Mouse (Mus musculus) lung, embryonic 16.5 days (tissue): ENCODE results near the gene Nfib. TPM values are rescaled to one million over a fixed set of nuclear protein-coding genes. Genes with fewer than 3 reads are reported as not detected.

Experiments
- ATAC-seq: fragments of 200-750 bp; cut with Nextera tagmentation; 2 replicates; pipeline ENCODE4 v1.8.0; 2017; ENCODE audit warnings: low read depth, mild to moderate bottlenecking, moderate library complexity
- H3K27ac ChIP-seq: fragments of 300-500 bp; sonication (generic); 2 replicates; pipeline ENCODE4 v1.5.1; 2014; ENCODE audit warnings: mild to moderate bottlenecking, control low read depth, low read length
- H3K27me3 ChIP-seq: fragments of 300-500 bp; sonication (generic); 2 replicates; pipeline ENCODE4 v1.6.1; 2014; ENCODE audit warnings: low read depth, low read length, mixed read lengths; ENCODE audit not compliant: control insufficient read depth, insufficient read depth
- H3K36me3 ChIP-seq: fragments of 300-500 bp; sonication (generic); 2 replicates; pipeline ENCODE4 v1.6.1; 2014; ENCODE audit warnings: low read length; ENCODE audit not compliant: control insufficient read depth, insufficient read depth
- H3K4me1 ChIP-seq: fragments of 300-500 bp; sonication (generic); replicated peaks from 2 replicates; pipeline ENCODE4 v1.6.1; 2014; ENCODE audit warnings: low read length, mixed read lengths; ENCODE audit not compliant: control insufficient read depth, insufficient read depth
- H3K4me2 ChIP-seq: fragments of 300-500 bp; sonication (generic); 2 replicates; pipeline ENCODE4 v1.6.1; 2014; ENCODE audit warnings: low read depth, low read length, control low read depth
- H3K4me3 ChIP-seq: fragments of 300-500 bp; sonication (generic); 2 replicates; pipeline ENCODE4 v1.5.1; 2014; ENCODE audit warnings: mild to moderate bottlenecking, low read length, control low read depth
- H3K9ac ChIP-seq: fragments of 300-500 bp; sonication (generic); 2 replicates; pipeline ENCODE4 v1.6.1; 2014; ENCODE audit warnings: low read length, control low read depth
- H3K9me3 ChIP-seq: fragments of 300-500 bp; sonication (generic); 2 replicates; pipeline ENCODE4 v1.6.1; 2016; ENCODE audit warnings: low read length; ENCODE audit not compliant: control insufficient read depth
- WGBS: fragments of 180-500 bp; shearing (Covaris S2); extraction: QIAGEN DNeasy Blood & Tissue Kit; methylation state at CpG from one replicate; pipeline ENCODE4 v1.1.7; 2014; 5-methylcytosine and 5-hydroxymethylcytosine counted together
- polyA plus RNA-seq: library from polyadenylated mRNA; unstranded; fragments of >200 nt; fragmentation: Nextera tagmentation; extraction: Ambion mirVana; gene quantifications from 2 replicates; pipeline ENCODE4 v1.2.1, GENCODE M21; 2015

Gene Nfib
- polyA plus RNA-seq, 1 experiment from 2014 or later = 104 TPM

DNA sequence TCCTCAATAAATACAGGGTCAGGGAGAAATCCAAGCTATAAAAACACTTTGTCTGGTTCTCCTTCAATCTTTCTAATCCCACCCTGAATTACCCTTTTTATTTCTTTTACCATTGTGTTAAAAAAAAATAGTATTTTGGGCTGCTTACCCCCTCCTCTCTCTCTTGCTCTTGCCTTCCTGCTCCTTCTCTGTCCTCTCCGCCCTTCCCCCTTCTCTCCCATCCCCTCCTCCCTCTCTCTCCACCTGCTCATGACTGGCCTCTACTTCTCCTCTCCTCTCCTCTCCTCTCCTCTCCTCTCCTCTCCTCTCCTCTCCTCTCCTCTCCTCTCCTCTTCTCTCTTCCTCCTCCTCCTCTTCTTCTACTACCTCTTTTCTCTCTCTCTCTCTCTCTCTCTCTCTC lies 187.4 kb downstream of the Nfib start:
- no peak overlapping the region for H3K4me2 ChIP-seq
- no peak overlapping the region for H3K4me3 ChIP-seq
- H3K9ac ChIP-seq = no peak overlapping the region
- peaks cover 5% of the 10 kb centered on the region; the same call in 1 of the 2 replicates for H3K4me1 ChIP-seq
- no peaks in the 10 kb centered on the region for H3K36me3 ChIP-seq
- ATAC-seq = no peak
- 94% methylated on average over 1 of the region's 1 CpGs for WGBS
- H3K27ac ChIP-seq = no peak overlapping the region
- no peaks in the 10 kb centered on the region for H3K27me3 ChIP-seq
- no peaks in the 10 kb centered on the region for H3K9me3 ChIP-seq

DNA sequence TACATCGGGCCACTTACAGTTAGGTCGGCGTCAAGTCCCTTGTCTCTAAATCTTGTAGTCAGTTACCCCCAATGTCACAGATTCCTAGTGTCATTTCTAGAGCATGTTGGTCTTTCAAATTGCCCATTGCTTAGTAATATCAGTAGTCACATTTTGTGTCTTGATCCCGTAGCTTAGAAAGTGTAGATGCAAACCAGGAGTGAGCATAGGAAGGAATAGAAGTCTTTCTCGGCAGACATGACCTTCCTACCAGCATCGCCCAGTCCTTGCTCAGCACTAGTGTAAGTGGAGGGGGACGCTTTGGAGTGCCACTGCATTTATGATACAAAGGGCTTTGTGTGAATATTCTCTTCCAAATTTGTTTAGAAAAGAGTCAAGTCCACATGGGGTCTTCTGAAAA lies 188.2 kb downstream of the Nfib start:
- peaks cover 4% of the 10 kb centered on the region; the same call in 1 of the 2 replicates for H3K4me1 ChIP-seq
- H3K4me3 ChIP-seq = no peak overlapping the region
- no peaks in the 10 kb centered on the region for H3K9me3 ChIP-seq
- no peaks in the 10 kb centered on the region for H3K27me3 ChIP-seq
- no peak overlapping the region for H3K9ac ChIP-seq
- H3K36me3 ChIP-seq = no peaks in the 10 kb centered on the region
- 72% methylated on average over 7 of the region's 7 CpGs for WGBS
- H3K27ac ChIP-seq = no peak overlapping the region
- no peak overlapping the region for H3K4me2 ChIP-seq
- ATAC-seq = no peak

DNA sequence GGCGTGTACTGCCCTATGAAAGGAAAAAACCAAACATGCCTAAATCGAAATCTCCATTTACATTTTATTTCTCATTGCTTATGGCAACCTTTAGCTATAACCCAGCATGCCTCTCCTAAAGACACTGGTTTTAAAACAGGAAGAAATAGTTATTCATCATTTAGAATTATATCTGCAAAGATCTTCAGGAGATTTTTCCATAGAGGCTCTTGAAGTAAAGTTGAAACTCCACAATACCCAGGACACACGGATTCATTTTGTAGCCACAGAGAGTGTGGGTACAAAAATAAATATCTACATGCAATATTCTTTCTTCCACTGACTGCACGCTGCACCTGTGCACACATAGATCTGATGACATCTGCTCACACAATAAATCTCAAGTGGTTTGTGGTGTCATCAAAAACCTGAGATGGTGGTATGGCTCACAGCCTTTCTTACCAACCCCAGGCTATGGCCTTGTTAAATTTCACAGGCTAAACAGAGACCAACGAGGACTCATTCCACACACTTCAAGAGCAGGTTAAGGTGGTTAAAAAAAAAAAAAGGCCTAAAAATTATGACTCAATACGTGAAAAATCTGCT lies 189.2 kb downstream of the Nfib start:
- H3K4me2 ChIP-seq = no peak overlapping the region
- H3K27me3 ChIP-seq = no peaks in the 10 kb centered on the region
- H3K36me3 ChIP-seq = no peaks in the 10 kb centered on the region
- H3K4me3 ChIP-seq = no peak overlapping the region
- H3K9ac ChIP-seq = no peak overlapping the region
- WGBS = 67% methylated on average over 6 of the region's 6 CpGs
- H3K27ac ChIP-seq = no peak overlapping the region
- ATAC-seq = no peak
- no peaks in the 10 kb centered on the region for H3K9me3 ChIP-seq
- peaks cover 9% of the 10 kb centered on the region for H3K4me1 ChIP-seq

DNA sequence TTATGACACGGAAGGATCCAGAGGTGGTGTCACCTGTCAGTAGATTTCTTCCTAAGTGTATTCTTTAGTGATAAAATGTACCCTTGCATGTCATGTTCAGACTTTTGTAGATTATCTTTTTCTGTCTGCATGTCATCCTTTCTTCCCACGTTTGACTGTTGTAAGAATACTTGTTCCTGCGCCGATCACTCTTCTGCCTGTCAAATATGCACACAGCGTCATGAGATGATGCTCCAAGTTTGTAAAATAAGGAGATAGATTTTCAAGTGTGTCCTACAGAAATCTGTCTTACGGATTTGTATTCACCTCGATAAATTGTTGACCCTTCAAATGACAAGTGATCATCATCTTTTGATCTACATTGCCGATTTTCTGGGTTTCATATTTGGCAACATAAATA lies 190.6 kb downstream of the Nfib start:
- 74% methylated on average over 8 of the region's 8 CpGs for WGBS
- Histone ChIP-seq H3K4me1 (peaks cover 21% of the 10 kb centered on the region), H3K27ac (no peak overlapping the region), H3K9me3 (no peaks in the 10 kb centered on the region), H3K27me3 (no peaks in the 10 kb centered on the region), H3K9ac (no peak overlapping the region), H3K4me2 (no peak overlapping the region), H3K36me3 (no peaks in the 10 kb centered on the region), H3K4me3 (no peak overlapping the region)
- ATAC-seq = no peak

DNA sequence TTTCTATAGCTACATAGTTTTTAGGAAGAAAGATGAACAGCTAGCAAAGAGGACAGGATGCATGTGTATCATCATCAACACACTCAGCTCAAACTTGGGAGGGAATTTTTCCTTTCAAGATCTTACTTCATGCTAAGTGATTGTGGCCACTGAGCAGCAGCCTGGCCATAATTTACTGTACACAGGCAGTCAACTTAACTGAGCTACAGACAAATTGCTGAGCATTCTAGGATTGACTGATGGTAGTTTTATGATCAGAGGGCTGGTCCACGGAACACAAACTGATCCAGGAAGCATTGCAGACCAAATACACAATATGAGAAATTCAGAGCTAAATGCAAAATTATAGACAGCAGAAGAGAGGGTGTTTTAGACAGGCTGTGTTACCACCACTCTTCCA lies 191.2 kb downstream of the Nfib start:
- H3K4me3 ChIP-seq = no peak overlapping the region
- 40% methylated on average over 1 of the region's 1 CpGs for WGBS
- no peaks in the 10 kb centered on the region for H3K9me3 ChIP-seq
- H3K9ac ChIP-seq = 0 out of 2 replicates have a peak overlapping the region, but pooled peaks have one; percentile 20
- H3K27me3 ChIP-seq = no peaks in the 10 kb centered on the region
- no peaks in the 10 kb centered on the region for H3K36me3 ChIP-seq
- H3K4me1 ChIP-seq = peaks cover 26% of the 10 kb centered on the region
- peak overlapping the region; percentile 14; the same call in 1 of the 2 replicates for H3K4me2 ChIP-seq
- peak overlapping the region; percentile 25; the same call in 1 of the 2 replicates for H3K27ac ChIP-seq
- no peak for ATAC-seq

DNA sequence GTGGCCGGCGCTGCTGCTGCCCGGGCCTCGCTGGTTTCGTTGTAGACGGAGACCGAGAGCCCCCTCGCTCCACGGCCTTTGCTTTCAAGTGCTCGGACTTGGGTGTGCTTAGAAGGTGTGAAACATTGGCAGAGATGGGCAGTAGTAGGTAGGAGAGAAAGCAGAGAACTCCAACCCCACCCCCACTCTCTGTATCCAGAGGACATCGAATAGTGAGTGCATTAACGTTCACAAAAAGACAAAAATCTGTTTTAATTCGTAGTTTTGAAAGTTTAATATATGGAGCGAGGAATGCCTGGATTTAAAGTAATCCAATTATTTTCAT lies 192.2 kb downstream of the Nfib start:
- peaks cover 33% of the 10 kb centered on the region for H3K4me1 ChIP-seq
- H3K27ac ChIP-seq = peak overlapping the region; percentile 99
- no peaks in the 10 kb centered on the region for H3K9me3 ChIP-seq
- no peaks in the 10 kb centered on the region for H3K27me3 ChIP-seq
- H3K4me2 ChIP-seq = peak overlapping the region; percentile 95
- H3K4me3 ChIP-seq = peak overlapping the region; percentile 61
- ATAC-seq = no peak
- WGBS = under 1% methylated on average over 14 of the region's 14 CpGs
- H3K36me3 ChIP-seq = no peaks in the 10 kb centered on the region
- peak overlapping the region; percentile 78 for H3K9ac ChIP-seq

DNA sequence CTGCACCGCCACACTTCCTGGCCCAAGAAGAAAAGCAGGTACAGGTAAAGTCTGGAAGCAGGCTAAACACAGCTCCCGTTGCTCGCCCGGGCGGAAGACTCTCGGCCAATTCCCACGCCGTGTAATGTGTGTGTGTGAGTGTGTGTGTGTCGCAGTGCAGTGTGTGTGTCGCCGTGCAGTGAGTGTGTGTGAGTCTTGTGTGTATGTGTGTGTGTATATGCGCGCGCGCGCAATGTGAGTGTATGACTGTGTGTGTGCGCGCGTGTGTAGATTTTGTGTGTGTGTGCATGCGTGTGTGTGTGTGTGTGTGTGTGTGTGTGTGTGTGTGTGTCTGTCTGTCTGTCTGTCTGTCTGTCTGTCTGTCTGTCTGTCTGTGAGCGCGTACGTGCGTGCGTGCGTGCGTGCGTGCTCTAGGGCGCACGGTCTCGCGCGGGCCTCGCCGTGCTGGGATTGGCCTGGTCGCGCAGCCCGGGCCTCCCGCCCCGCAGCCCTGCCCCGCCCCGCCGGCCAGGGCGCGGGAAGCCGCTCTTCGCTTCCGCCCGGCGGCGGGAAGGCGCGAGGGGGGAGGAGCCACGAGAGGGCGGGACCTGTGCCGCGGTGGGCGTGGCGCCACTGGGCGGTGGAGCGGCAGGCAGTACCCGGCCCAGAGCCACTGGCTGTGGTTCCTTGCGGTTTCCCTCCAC lies 192.7 kb downstream of the Nfib start:
- Histone ChIP-seq H3K4me2 (peak overlapping the region; percentile 95), H3K4me1 (peaks cover 37% of the 10 kb centered on the region), H3K9me3 (no peaks in the 10 kb centered on the region), H3K27ac (peak overlapping the region; percentile 99), H3K9ac (peak overlapping the region; percentile 78), H3K27me3 (no peaks in the 10 kb centered on the region), H3K4me3 (peak overlapping the region; percentile 61), H3K36me3 (no peaks in the 10 kb centered on the region)
- ATAC-seq = peak; percentile 98
- WGBS = under 1% methylated on average over 60 of the region's 63 CpGs

DNA sequence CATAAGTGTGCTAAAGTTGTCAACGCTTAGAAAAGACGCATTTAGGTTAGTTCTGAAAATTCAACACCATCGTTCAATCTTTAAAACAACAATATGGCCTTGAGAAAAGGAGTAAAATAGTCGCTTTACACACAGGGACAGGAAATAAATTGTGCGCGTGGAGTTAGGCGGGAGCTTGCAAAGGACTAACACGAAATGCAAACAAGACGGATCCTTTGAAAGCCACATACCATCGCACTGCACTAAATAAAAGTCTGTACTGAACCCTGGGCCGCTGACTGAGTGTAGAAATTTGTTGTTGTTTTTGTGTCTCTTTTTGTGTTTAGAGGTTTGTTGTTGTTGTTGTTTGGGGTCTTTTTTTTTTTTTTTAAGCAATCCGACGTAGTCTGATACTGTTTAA lies 193.2 kb downstream of the Nfib start:
- H3K4me2 ChIP-seq = peak overlapping the region; percentile 95
- H3K4me3 ChIP-seq = peak overlapping the region; percentile 61
- H3K9ac ChIP-seq = peak overlapping the region; percentile 78
- ATAC-seq = no peak
- no peaks in the 10 kb centered on the region for H3K27me3 ChIP-seq
- 1% methylated on average over 13 of the region's 13 CpGs for WGBS
- no peaks in the 10 kb centered on the region for H3K36me3 ChIP-seq
- peaks cover 37% of the 10 kb centered on the region for H3K4me1 ChIP-seq
- H3K27ac ChIP-seq = peak overlapping the region; percentile 99
- no peaks in the 10 kb centered on the region for H3K9me3 ChIP-seq

DNA sequence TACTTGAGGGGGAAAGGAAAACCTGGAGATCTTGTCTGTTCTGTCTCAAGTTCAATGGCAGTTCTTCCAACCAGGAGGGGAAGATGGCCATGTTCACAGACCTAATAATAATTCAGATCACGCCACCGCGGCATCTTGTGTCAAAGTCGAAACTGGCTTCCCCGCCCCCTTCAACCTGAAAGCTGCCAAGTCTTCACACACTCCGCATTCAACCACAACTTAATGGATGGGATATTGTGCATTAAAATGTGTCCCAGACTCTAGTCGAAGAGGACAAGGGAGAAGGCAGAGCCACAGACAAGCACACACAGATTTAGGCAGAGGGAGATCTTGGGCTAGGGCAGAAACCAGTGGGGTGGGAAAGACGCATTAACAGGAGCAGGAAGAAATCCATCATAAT lies 194.0 kb downstream of the Nfib start:
- H3K27me3 ChIP-seq = no peaks in the 10 kb centered on the region
- H3K36me3 ChIP-seq = no peaks in the 10 kb centered on the region
- H3K9me3 ChIP-seq = no peaks in the 10 kb centered on the region
- WGBS = 0% methylated on average over 8 of the region's 8 CpGs
- ATAC-seq = no peak
- H3K4me2 ChIP-seq = peak overlapping the region; percentile 95
- peaks cover 37% of the 10 kb centered on the region for H3K4me1 ChIP-seq
- peak overlapping the region; percentile 99 for H3K27ac ChIP-seq
- peak overlapping the region; percentile 61 for H3K4me3 ChIP-seq
- peak overlapping the region; percentile 78 for H3K9ac ChIP-seq
